22 mouse cellular contexts compared by ENCODE assay signal in the genomic region with DNA sequence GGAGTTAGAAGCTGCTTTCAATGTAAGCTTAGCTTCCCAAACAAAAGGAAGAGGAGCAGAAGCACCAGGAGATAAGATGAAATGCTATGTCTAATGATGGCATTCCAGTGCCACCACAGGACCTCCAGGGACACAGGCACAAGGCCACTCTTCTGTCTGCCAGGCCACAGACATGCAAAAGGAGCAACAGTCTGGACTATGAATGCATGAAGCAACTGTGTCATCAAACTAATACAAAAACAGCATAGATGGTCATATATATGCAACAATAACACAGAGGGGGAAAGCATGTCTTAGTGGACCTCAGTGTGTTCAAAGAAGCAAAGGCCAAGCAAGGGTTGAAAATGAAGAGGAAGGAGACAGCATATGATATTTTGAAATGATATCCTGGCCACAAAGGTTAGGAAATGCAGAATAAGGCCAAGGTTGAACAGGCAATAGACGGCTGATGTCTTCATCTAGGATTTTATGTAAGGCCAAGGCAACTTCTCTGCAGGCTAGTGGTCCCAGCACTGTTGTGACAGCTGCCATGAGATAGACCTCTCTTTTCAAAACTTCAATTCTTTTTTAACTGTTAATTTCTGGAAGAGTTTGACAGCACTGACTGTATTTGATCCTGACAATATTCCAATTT. TPM values are rescaled to one million over a fixed set of nuclear protein-coding genes. Genes with fewer than 3 reads are reported as not detected.
"Had no signal": no experiment of that assay in that cellular context is flagged by ENCODE, and none has a peak within 500 bp of the region (broad histone marks: within the 10 kb centered on the region; RNA-seq: fewer than 3 reads in every experiment).

No protein-coding gene starts in this region.

- H3K4me3 ChIP-seq: lung, embryonic 15.5 days; megakaryocyte, embryonic 14.5 days; midbrain, embryonic 13.5 days; midbrain, embryonic 15.5 days; neural tube, embryonic 12.5 days had no signal

- H3K36me3 ChIP-seq: lung, embryonic 15.5 days; midbrain, embryonic 13.5 days; midbrain, embryonic 15.5 days; neural tube, embryonic 12.5 days had no signal

- DNase-seq: lung, adult 2 months; right cerebral cortex, postnatal 14 days; spleen, adult 18-20 months; thymus, adult 18-20 months; thymus, postnatal 14 days; thymus, postnatal 36 days had no signal

- H3K4me1 ChIP-seq: lung, embryonic 15.5 days; midbrain, embryonic 13.5 days; midbrain, embryonic 15.5 days; neural tube, embryonic 12.5 days had no signal

- H3K27ac ChIP-seq: liver, embryonic 14.5 days; lung, embryonic 15.5 days; macrophage; midbrain, embryonic 13.5 days; midbrain, embryonic 15.5 days; neural tube, embryonic 12.5 days had no signal

- ATAC-seq: lung, postnatal 0 days; midbrain, embryonic 13.5 days; midbrain, embryonic 15.5 days had no signal

- H3K4me2 ChIP-seq: lung, embryonic 15.5 days; midbrain, embryonic 11.5 days; midbrain, embryonic 13.5 days; midbrain, embryonic 15.5 days; neural tube, embryonic 12.5 days had no signal

- H3K27me3 ChIP-seq: lung, embryonic 15.5 days; megakaryocyte, embryonic 14.5 days; midbrain, embryonic 13.5 days; midbrain, embryonic 15.5 days; neural tube, embryonic 12.5 days had no signal

- H3K9ac ChIP-seq: liver, embryonic 14.5 days; lung, embryonic 15.5 days; midbrain, embryonic 13.5 days; midbrain, embryonic 15.5 days; neural tube, embryonic 12.5 days had no signal

- H3K9me3 ChIP-seq: lung, embryonic 15.5 days; megakaryocyte, embryonic 14.5 days; midbrain, embryonic 13.5 days; midbrain, embryonic 15.5 days; neural tube, embryonic 12.5 days had no signal

RNA-seq across cellular contexts. Expression of gene Plscr5, which starts 32.0 kb away (rescaled TPM):
- total RNA-seq: midbrain, postnatal 0 days; monocyte, adult 5-6 weeks; neutrophil, adult 5-6 weeks had no signal
- polyA plus RNA-seq: liver, embryonic 14.5 days; liver, embryonic 16.5 days; lung, adult 2 months; lung, embryonic 15.5 days; lung, postnatal 0 days; macrophage; midbrain, embryonic 11.5 days; midbrain, embryonic 13.5 days; small intestine, adult 2 months; thymus, postnatal 0 days had no signal

RNA-seq across cellular contexts. Expression of gene Plscr2, which starts 50.7 kb away (rescaled TPM):
- total RNA-seq: monocyte, adult 5-6 weeks had no signal
- polyA plus RNA-seq: macrophage; neural tube, embryonic 14.5 days had no signal
